Mouse (Mus musculus) cerebellum, postnatal 14 days (tissue): ENCODE measurements around the gene Pms2.

Source experiments
- DNase-seq, 2 experiments: peaks; one replicate each; pipeline ENCODE4 v3.0.0; 2021; ENCODE audit warnings: mixed read lengths in 2 of 2

Gene Pms2

DNA sequence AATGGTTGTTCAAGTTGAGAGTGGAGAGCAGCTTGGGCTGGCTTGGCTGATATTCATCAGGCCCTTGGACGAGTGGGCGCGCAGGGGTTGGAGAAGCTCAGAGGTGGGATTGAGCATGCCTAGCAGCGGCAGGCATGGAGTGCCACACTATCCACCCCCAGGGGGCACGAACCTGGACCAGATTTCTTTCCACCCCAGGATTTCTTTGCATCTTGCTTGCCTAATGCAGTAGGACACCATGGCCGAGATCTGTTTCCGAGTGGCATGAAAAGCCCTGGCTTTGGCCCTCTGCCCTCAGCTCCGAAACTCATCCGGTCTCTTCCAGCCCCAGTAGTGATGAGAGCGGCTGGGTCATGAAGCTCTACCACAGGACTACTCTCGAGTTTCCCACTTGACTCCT is 23.6 kb downstream of the Pms2 start:
- DNase-seq, result peak; percentile 21 to 26

DNA sequence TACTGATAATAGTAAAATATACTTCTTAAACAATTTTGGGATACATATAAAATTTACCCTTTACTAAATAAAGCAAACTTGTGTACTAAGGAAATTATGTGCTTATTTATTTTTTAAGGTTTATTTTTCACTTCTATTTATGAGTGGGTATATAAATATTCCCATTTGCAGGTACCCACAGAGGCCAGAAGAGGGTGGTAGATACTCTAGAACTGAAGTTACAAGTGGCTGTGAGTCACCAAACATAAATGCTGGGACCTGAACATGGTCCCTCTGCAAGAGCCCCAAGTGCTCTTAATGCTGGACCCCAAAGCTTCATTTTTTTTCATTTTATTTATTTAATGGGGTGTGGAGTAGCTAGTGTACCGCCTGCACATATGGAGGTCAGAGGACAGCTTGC is 24.1 kb downstream of the Pms2 start:
- DNase-seq, result no peak

DNA sequence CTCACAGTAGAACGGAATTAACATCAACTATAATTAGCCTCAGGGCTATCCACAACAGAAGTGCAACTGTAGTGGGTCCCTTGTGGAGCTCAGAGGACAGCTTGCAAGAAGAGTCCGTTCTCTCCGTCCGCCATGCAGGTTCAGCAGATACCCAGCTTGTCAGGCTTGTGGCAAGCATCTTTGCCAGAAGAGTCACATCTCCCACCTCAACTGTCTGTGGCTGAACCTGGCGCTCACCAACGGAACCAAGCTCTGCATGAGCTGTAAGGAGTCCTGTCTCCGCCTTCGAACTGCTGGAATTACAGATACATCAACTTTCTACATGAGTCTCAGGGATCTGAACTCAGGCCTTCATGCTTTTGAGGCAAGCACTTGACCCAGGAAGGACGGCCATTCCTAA is 26.4 kb downstream of the Pms2 start:
- DNase-seq, result no peak

DNA sequence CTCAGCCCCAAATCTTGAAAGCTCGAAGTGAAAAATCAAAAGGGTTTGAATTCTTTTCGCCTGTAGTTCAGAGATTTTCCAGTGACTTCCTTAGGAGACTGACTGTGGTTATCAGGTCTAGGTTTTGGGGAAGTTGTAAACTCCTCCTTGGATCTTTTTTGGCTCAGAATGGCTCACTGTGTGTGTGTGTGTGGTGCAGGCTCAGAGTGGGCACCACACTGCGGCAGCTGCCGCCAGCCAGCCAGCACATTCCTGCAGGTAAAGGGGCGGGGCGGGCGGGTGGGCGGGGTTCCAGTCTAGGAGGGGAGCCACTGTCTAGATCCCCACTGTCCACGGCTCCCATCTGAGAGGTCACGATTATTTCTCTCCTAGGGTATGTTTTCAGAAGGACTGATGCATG is 31.8 kb downstream of the Pms2 start:
- DNase-seq, result no peak

DNA sequence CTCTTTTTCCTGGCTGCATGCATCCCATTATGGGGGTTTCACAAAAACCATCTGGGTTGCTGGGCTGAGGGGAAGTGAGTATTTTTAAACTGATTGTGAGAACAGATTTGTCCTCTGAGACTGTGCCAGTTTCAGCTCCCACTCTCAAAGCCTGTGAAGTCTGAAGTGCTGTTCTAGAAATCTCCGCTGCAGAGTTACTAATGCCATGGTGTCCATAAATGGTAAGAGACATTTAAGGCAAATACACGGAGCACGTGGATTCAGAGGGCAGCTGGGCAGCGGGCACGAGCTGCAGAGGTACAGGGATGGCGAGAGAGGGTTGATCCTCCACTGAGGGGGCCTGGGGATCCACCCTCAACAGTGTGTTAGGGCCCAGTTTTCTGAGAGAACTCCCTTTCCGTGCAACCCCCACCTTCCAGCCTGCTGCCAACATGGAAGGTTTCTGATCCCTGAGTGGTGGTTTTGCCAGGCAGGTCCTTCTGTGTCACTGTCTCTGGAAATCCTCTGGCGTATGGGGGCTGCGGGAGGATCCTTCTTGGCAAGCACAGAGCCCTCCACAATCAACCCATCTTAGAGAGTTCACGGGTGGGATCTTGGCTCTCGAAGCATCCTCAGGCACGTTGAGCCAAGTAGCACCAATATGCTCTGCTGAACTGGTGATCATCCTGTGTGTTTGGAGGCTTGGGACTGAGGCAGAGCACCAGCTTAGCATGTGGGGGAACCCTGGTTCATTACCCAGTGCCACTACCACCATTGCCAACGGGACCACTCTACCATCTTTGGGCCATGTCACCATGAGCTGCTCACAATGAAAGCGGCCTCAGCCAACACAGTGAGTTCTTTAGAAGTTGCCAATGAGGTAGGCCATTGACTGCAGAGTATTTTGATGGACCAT is 33.7 kb downstream of the Pms2 start:
- DNase-seq, result peak; percentile 18 to 37

DNA sequence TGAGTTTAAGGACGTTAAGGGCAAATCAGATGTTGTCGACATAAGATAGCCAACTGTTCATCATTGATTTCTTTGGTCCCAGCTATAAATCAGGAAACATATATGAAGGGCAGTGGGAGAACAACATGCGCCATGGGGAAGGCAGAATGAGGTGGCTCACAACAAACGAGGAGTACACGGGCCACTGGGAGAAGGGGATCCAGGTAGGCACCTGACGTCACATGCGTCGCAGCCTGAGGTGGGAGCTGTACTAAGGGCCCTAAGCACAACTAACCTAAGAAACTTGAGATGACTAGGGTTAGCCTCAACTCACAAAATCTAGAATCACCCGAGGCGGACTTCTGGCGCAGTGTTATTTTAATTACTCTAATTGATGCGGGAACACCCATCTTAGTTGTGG is 38.6 kb downstream of the Pms2 start:
- no peak for DNase-seq

DNA sequence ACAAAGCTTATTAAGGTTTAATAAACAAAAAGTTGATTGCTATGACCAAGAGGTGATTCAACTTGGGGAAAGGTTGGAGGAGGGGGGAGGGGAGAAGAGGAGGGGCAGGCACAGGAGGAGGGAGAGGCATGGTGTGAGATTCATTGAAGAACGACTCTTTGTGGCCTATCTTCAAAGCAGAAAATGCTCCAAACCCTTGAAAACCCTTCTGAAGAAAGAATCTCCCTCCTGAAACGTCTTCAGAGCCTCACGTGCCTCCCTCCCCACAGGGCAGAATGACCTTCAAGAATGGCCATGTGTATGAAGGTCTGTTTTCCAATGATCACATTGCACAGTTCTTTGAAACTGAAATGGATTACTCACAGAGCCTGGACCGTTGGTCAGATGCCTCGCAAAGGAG is 40.3 kb downstream of the Pms2 start:
- no peak for DNase-seq

DNA sequence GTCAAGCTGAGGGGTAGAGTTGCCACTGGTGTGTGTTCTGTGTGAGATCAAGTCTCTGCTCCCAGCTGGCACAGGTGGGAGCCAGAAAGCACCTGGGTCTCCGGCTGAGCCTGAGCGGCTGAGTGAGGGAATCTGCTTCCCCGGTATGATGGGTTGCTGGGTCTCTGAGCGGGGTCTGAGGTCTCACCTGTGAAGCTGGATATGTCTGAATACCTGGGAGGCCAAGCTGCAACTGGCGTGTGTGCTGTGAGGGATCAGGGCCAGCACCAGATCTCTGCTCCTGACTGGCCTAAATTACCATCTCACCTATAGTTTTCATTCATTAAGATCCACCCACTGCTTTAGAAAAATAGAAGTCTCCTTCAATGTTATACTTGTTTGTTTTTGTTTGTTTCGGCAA is 47.3 kb downstream of the Pms2 start:
- DNase-seq, result no peak

DNA sequence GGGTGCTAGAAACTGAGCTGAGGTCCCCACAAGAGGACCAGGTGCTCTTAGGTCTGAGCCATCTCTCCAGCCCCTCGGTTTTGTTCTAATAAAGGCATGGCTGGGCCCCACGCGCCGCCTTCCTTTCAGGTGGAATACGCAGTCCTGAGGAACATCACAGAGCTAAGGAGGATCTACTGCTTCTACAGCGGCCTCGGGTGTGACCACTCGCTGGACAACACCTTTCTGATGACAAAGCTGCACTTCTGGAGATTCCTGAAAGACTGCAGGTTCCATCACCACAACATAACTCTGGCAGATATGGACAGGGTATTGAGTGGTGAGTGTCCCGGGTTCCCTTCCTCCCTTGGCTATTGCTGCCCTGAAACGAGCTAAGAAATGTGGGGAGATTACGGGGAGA is 49.8 kb downstream of the Pms2 start:
- no peak for DNase-seq

DNA sequence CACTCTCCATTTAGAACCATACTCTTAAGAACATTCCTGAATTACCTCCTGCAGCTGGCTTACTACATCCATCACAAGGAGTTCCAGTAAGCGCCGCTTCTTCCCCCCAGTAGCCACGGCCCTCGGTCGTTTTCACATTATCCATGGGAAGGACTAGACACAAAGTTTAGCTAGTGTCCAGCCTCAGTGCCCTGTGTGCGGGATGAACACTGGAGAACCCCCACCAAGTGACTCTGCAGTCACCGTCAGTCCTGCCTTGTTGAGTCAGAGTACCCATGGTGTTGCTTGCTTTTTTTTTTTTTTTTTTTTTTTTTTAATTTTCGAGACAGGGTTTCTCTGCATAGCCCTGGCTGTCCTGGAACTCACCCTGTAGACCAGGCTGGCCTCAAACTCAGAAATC is 51.4 kb downstream of the Pms2 start:
- no peak for DNase-seq

DNA sequence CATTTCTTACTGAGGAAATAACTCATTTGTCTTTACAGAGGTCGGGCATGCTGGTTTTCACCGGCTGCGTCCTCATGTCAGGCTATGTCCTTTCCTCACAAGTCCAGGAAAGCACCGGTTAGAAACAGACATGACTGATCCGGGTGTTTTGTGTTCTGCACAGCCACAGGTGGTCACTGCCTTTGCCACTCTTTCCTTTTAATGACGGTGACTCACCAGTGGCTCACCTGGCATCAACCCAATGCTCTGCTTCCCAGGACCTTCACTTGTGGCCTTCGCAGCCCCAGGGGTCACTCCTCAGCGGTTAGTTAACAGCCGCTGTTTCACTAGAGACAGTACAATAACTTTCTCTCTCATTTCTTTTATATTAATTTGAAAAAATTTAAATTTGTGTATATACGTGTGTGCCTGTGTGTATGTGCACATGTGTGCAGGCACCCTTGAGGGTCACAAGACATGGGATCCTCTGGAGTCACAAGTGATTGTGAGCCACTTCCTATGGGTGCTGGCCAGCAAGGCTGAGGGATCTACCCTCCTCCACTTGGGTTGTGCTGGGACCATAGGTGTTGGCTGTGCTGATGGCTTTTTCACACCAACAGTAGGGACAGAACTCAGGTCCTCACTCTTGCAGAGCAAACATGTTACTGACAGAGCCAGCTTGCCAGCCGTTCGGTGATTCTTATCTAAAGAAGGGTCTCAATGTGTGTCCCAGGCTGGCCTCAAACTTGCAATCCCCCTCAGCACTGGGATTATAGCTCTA is 56.0 kb downstream of the Pms2 start:
- DNase-seq, result no peak

DNA sequence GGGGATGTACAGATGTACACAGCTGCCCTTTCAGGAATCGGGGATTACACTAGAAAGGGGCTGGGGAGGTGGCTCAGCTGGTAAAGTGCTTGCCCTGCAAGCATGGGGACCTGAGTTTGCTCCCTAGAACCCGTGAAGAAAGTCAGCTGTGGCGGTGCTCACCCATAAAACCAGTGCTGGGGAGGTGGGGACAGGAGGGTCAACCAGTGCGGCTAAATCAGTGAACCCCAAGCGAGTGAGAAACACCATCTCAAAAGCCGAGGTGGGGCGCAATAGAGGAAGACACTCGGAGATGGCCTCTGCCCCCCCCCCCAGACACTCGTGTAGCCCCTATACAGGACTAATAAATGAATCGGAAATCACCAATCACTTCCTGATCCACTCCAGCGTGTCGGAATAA is 56.9 kb downstream of the Pms2 start:
- no peak for DNase-seq

DNA sequence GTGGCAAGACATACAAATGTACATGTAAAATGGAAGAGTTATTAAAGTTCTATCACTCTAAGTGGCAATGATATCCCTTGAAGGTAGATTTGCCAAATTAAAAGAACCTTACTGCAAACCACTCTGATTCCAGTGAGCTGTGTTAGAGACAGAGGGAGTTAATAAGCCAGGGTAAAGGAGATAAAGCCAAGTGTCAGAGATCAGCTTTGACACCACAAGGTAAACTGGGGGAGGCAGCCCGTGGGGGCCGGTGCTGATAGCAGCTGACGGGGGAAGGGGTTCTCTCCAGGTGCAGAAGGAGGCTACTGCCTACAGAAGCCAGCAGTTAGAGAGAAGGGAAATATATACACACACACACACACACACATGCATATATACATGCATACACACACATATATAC is 62.9 kb downstream of the Pms2 start:
- no peak for DNase-seq

DNA sequence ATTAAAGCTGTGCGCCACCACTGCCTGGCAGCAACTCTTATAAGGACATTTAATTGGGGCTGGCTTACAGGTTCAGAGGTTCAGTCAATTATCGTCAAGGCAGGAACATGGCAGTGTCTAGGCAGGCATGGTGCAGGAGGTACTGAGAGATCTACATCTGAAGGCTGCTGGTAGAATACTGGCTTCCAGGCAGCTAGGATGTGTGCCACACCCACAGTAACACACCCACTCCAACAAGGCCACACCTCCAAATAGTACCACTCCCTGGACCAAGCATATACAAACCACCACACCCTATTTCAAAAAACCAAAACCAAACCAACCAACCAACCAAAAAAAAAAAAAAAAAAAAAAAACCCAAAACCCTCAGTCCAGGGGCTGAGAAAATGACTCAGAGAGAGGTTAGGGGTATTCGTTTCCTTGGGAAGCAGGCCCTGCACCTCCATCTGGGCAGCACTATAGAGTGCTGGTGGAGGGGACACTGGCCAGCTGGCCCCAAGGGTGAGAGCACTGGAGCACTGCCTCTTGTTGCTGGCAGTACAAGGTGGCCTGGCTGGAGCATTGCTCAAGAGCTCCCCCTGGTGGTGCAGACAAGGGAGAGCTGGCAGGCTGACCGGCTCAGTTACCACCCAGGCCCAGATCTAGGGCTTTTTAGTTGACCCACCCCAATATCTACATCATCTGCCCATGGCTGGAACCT is 65.3 kb downstream of the Pms2 start:
- peak; percentile 76 to 80 for DNase-seq

DNA sequence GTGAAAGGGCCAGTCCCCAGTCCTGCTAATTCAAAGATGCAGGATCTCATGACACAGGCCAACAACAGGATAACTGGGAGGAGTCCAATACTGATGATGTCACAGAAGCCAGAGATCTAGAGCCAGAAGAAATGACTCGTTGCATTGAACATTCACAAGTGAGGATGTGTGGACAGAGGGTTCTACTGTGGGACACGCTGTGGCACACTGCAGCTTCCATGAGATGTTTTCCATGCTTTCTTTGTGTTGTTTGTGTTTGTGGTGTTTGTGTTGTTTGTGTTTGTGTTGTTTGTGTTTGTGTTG is 65.8 kb downstream of the Pms2 start:
- DNase-seq, result no peak

DNA sequence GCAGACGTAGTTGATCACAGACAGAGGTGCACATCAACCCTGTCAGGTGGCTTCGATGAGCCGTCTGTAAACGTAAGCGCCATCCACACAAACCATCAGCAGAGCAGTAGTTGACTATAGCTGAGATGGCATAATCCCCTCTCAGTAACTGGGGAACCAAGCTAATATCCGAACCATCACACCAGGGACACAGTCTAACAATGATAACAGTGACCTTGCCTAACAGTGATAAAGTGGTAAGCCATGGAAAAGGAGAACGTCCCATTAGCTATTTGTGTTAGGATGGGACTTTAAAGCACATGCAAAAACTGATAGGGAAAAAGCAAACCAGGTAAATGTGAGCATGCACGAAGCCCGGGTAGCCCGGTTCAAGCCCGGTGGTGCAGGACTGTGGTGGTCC is 66.5 kb downstream of the Pms2 start:
- DNase-seq, result no peak

DNA sequence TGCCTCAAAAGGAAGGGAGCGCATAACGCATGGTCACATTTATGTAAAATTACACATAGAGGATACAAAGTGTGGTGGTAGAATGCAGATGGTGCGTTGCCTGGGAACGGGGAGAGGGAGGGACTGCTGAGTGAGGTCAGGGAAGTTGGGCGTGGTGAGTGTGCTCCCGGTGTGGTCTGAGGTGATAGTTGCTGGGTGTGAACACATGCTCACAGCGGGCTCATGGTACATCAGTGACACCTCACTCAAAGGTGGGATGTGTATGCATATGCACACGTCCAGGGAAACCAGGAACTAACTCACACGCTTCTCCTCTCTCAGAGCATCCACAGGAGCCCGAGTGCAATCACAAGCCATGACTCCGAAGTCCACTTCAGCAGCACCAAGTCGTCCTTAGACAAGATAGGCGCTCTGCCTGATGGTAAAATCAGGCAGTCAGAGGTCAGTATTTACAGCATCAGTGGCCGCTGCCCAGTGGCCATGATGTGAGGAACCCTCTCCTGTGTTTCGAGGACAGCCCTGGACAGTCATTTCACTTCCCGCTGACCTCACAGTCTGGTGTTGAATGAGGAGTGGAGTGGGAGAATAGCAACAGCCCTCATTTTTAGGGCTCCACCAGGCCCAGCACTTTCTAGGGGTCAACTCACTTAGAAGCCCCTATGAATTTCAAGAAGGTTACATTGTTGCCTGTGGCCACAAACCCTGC is 67.1 kb downstream of the Pms2 start:
- no peak for DNase-seq

DNA sequence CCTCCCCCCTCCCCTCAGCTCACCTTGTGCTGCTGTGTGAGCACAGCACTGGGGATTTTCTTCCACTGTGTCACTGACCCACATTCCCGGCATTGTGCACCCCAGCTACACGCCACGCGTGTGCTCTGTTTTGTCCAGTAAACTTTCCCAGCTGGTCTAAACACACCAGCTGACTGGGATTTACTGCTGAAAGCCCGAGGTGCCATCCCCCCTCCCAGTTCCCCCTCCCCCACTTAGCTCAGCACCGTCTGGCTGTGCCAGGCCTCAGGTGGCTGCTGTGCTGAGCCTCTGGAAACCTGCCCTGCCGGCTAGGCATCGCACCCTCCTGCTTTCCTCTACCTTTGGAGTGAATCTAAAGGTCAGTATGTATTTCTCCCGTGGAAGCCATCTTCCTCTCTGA is 71.1 kb downstream of the Pms2 start:
- peak; percentile 14 to 51 for DNase-seq

DNA sequence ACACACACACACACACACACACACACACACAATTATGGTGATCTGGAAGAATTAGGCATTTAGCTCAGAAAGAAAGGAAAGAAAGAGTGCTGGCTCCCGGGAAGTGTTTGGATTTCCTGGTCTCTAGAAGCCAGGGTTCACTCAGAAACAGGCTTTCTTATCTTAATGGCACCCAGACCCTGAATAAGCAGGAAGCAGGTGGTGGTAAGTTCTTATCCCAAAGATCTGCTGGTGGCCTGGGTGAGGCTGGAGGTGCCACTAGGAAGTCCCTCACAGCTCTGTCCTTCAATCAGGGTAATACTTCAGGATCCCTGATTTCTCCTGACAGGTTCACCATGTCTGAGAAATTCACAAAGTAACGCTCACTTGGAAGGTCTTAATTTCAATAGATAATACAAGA is 72.6 kb downstream of the Pms2 start:
- DNase-seq, result no peak
